Mouse (Mus musculus): Measurements from ENCODE around the gene Clstn1. TPM values are rescaled to one million over a fixed set of nuclear protein-coding genes. Genes with fewer than 3 reads are reported as not detected.

Clstn1 gene
- polyA plus RNA-seq, 1 experiment from 2014 or later: 33.5 TPM

GRCm38 (mm10) chr4:149661967-149662589 is 75.8 kb downstream of the Clstn1 start:
- Histone ChIP-seq H3K4me1 (ENCODE audit: control insufficient read depth, insufficient read depth, low read length) (no peaks in the 10 kb centered on the region), H3K9me3 (ENCODE audit: control insufficient read depth, low read length) (no peaks in the 10 kb centered on the region), H3K36me3 (ENCODE audit: control insufficient read depth, insufficient read depth, low read length) (no peaks in the 10 kb centered on the region), H3K4me3 (ENCODE audit: low read length) (no peak overlapping the region), H3K27ac (ENCODE audit: low read depth, low read length) (no peak overlapping the region), H3K27me3 (ENCODE audit: control insufficient read depth, insufficient read depth, low read length) (no peaks in the 10 kb centered on the region), H3K9ac (ENCODE audit: low read depth, low read length) (no peak overlapping the region), H3K4me2 (replicated peaks; ENCODE audit: low read depth, low read length) (no peak overlapping the region)
- no peak for ATAC-seq (ENCODE audit: low FRiP score, low TSS enrichment)
- 90% methylated on average over 14 of the region's 14 CpGs for WGBS

GRCm38 (mm10) chr4:149663849-149664503 is 77.7 kb downstream of the Clstn1 start:
- H3K9me3 ChIP-seq (ENCODE audit: control insufficient read depth, low read length): no peaks in the 10 kb centered on the region
- H3K27ac ChIP-seq (ENCODE audit: low read depth, low read length): no peak overlapping the region
- no peaks in the 10 kb centered on the region for H3K36me3 ChIP-seq (ENCODE audit: control insufficient read depth, insufficient read depth, low read length)
- H3K9ac ChIP-seq (ENCODE audit: low read depth, low read length): no peak overlapping the region
- WGBS: 61% methylated on average over 7 of the region's 7 CpGs
- no peak overlapping the region for H3K4me3 ChIP-seq (ENCODE audit: low read length)
- H3K4me1 ChIP-seq (ENCODE audit: control insufficient read depth, insufficient read depth, low read length): no peaks in the 10 kb centered on the region
- no peaks in the 10 kb centered on the region for H3K27me3 ChIP-seq (ENCODE audit: control insufficient read depth, insufficient read depth, low read length)
- ATAC-seq (ENCODE audit: low FRiP score, low TSS enrichment): no peak
- no peak overlapping the region for H3K4me2 ChIP-seq (replicated peaks; ENCODE audit: low read depth, low read length)

GRCm38 (mm10) chr4:149665016-149665691 is 78.9 kb downstream of the Clstn1 start:
- WGBS: 79% methylated on average over 6 of the region's 6 CpGs
- ATAC-seq (ENCODE audit: low FRiP score, low TSS enrichment): no peak
- H3K36me3 ChIP-seq (ENCODE audit: control insufficient read depth, insufficient read depth, low read length): no peaks in the 10 kb centered on the region

DNA sequence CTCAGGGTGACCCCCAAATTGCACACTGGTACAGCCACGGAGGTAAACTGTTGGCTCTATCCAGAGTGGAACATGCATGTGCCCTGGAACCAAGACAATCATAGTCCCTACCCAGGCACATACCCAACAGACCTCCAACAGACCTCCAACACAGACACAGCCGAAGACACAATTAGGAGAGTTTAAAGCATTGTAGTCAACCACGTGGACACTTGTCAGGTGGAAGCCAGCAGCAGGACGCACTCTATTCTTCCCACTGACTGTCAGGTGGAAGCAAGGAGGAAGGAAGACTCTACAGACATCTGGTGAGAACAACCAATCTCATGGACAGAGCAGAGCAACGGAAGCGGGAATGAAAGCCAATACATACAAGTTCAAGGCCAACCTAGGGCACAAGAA is 79.4 kb downstream of the Clstn1 start:
- Histone ChIP-seq H3K27ac (ENCODE audit: low read depth, low read length) (no peak overlapping the region), H3K36me3 (ENCODE audit: control insufficient read depth, insufficient read depth, low read length) (no peaks in the 10 kb centered on the region), H3K9me3 (ENCODE audit: control insufficient read depth, low read length) (no peaks in the 10 kb centered on the region), H3K9ac (ENCODE audit: low read depth, low read length) (no peak overlapping the region), H3K4me1 (ENCODE audit: control insufficient read depth, insufficient read depth, low read length) (no peaks in the 10 kb centered on the region), H3K27me3 (ENCODE audit: control insufficient read depth, insufficient read depth, low read length) (no peaks in the 10 kb centered on the region), H3K4me3 (ENCODE audit: low read length) (no peak overlapping the region), H3K4me2 (replicated peaks; ENCODE audit: low read depth, low read length) (no peak overlapping the region)
- WGBS: 89% methylated on average over 6 of the region's 6 CpGs
- ATAC-seq (ENCODE audit: low FRiP score, low TSS enrichment): no peak

More at GRCm38 (mm10) chr4:149665016-149665691, 78.9 kb downstream of the Clstn1 start:
- Histone ChIP-seq H3K4me1 (ENCODE audit: control insufficient read depth, insufficient read depth, low read length) (no peaks in the 10 kb centered on the region), H3K27ac (ENCODE audit: low read depth, low read length) (no peak overlapping the region), H3K27me3 (ENCODE audit: control insufficient read depth, insufficient read depth, low read length) (no peaks in the 10 kb centered on the region), H3K4me2 (replicated peaks; ENCODE audit: low read depth, low read length) (no peak overlapping the region), H3K9ac (ENCODE audit: low read depth, low read length) (no peak overlapping the region), H3K9me3 (ENCODE audit: control insufficient read depth, low read length) (no peaks in the 10 kb centered on the region), H3K4me3 (ENCODE audit: low read length) (no peak overlapping the region)

DNA sequence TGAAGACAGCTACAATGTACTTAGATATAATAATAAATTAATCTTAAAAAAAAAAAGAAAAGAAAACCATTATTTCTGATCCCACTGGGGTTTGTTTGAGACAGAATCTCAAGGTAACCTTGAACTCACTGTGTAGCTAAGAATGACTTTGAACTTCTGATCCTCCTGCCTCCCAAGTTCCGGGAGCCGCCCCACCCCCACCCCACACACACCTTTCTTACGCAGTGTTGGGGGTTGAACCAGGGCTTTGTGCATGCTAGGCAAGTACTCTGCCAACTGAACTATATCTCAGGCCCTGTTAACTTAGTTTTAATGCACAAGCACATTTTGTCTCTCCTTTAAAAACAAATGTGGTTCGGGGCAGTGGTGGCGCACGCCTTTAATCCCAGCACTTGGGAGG is 84.9 kb downstream of the Clstn1 start:
- Histone ChIP-seq H3K36me3 (ENCODE audit: control insufficient read depth, insufficient read depth, low read length) (no peaks in the 10 kb centered on the region), H3K27ac (ENCODE audit: low read depth, low read length) (no peak overlapping the region), H3K4me3 (ENCODE audit: low read length) (no peak overlapping the region), H3K9ac (ENCODE audit: low read depth, low read length) (no peak overlapping the region), H3K4me1 (ENCODE audit: control insufficient read depth, insufficient read depth, low read length) (0 out of 2 replicates have a peak, but pooled peaks cover 2% of the 10 kb centered on the region), H3K4me2 (replicated peaks; ENCODE audit: low read depth, low read length) (no peak overlapping the region), H3K27me3 (ENCODE audit: control insufficient read depth, insufficient read depth, low read length) (peaks cover 18% of the 10 kb centered on the region; the same call in 1 of the 2 replicates), H3K9me3 (ENCODE audit: control insufficient read depth, low read length) (no peaks in the 10 kb centered on the region)
- no peak for ATAC-seq (ENCODE audit: low FRiP score, low TSS enrichment)
- 96% methylated on average over 6 of the region's 6 CpGs for WGBS

GRCm38 (mm10) chr4:149672747-149673146 is 86.5 kb downstream of the Clstn1 start:
- 0 out of 2 replicates have a peak, but pooled peaks cover 6% of the 10 kb centered on the region for H3K4me1 ChIP-seq (ENCODE audit: control insufficient read depth, insufficient read depth, low read length)
- no peaks in the 10 kb centered on the region for H3K9me3 ChIP-seq (ENCODE audit: control insufficient read depth, low read length)
- ATAC-seq (ENCODE audit: low FRiP score, low TSS enrichment): no peak
- no peak overlapping the region for H3K27ac ChIP-seq (ENCODE audit: low read depth, low read length)
- H3K4me2 ChIP-seq (replicated peaks; ENCODE audit: low read depth, low read length): no peak overlapping the region
- no peaks in the 10 kb centered on the region for H3K36me3 ChIP-seq (ENCODE audit: control insufficient read depth, insufficient read depth, low read length)
- no peak overlapping the region for H3K4me3 ChIP-seq (ENCODE audit: low read length)
- H3K27me3 ChIP-seq (ENCODE audit: control insufficient read depth, insufficient read depth, low read length): peaks cover 18% of the 10 kb centered on the region; the same call in 1 of the 2 replicates
- H3K9ac ChIP-seq (ENCODE audit: low read depth, low read length): no peak overlapping the region
- 97% methylated on average over 5 of the region's 5 CpGs for WGBS

DNA sequence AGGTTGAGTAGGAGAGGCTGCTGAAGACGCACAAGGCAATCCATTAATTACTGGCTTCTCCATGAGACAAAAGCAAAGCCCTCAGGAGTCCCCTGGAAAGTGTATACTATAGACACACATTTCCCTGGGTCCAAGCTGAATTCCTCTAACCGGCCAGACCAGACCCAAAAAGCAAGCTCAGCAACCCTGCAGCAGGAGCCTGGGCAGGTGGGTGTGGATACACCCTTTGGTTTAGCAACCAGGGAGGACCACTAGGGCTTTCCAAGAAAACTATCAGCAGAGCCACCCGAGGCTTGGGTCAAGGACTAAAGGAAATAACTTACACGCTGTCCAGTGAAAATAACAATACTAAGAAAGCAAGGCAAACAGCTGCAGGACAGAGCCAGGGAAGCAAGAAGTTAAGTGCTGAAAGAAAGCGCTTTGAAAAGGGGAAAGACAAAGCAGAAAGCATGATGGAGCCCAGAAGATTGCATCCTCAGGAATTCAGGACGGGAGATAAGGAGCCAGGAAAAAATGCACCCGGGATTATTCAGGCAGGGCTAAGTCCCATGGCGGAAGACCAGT is 88.6 kb downstream of the Clstn1 start:
- no peak for ATAC-seq (ENCODE audit: low FRiP score, low TSS enrichment)
- peaks cover 18% of the 10 kb centered on the region; the same call in 1 of the 2 replicates for H3K27me3 ChIP-seq (ENCODE audit: control insufficient read depth, insufficient read depth, low read length)
- H3K9me3 ChIP-seq (ENCODE audit: control insufficient read depth, low read length): no peaks in the 10 kb centered on the region
- no peaks in the 10 kb centered on the region for H3K36me3 ChIP-seq (ENCODE audit: control insufficient read depth, insufficient read depth, low read length)
- peak overlapping the region; percentile 97 for H3K4me2 ChIP-seq (replicated peaks; ENCODE audit: low read depth, low read length)
- no peak overlapping the region for H3K27ac ChIP-seq (ENCODE audit: low read depth, low read length)
- 0 out of 2 replicates have a peak, but pooled peaks cover 11% of the 10 kb centered on the region for H3K4me1 ChIP-seq (ENCODE audit: control insufficient read depth, insufficient read depth, low read length)
- 13% methylated on average over 8 of the region's 8 CpGs for WGBS
- peak overlapping the region; percentile 58; the same call in 1 of the 2 replicates for H3K9ac ChIP-seq (ENCODE audit: low read depth, low read length)
- peak overlapping the region; percentile 60 for H3K4me3 ChIP-seq (ENCODE audit: low read length)

GRCm38 (mm10) chr4:149675378-149676261 is 89.4 kb downstream of the Clstn1 start:
- peak; percentile 92 for ATAC-seq (ENCODE audit: low FRiP score, low TSS enrichment)
- Histone ChIP-seq H3K4me3 (ENCODE audit: low read length) (peak overlapping the region; percentile 60), H3K27ac (ENCODE audit: low read depth, low read length) (no peak overlapping the region), H3K4me2 (replicated peaks; ENCODE audit: low read depth, low read length) (peak overlapping the region; percentile 97), H3K9me3 (ENCODE audit: control insufficient read depth, low read length) (no peaks in the 10 kb centered on the region), H3K4me1 (ENCODE audit: control insufficient read depth, insufficient read depth, low read length) (0 out of 2 replicates have a peak, but pooled peaks cover 11% of the 10 kb centered on the region), H3K36me3 (ENCODE audit: control insufficient read depth, insufficient read depth, low read length) (no peaks in the 10 kb centered on the region), H3K27me3 (ENCODE audit: control insufficient read depth, insufficient read depth, low read length) (peaks cover 18% of the 10 kb centered on the region; the same call in 1 of the 2 replicates), H3K9ac (ENCODE audit: low read depth, low read length) (peak overlapping the region; percentile 58)
- WGBS: under 1% methylated on average over 60 of the region's 60 CpGs

All from kidney, embryonic 14.5 days (tissue).